Mouse (Mus musculus) hindbrain, embryonic 16.5 days (tissue): ENCODE data around the gene Gm13283. TPM values are rescaled to one million over a fixed set of nuclear protein-coding genes. Genes with fewer than 3 reads are reported as not detected.
A peak's percentile ranks its signal among the peaks of the same experiment; 100 is the strongest.
"Not testable (repeated sequence)": the region's sequence is repeated elsewhere in the genome, so short reads cannot be mapped to it uniquely, and the experiment has no call there.

ENCODE experiments used
- ATAC-seq: fragments of 200-750 bp; cut with Nextera tagmentation; 2 replicates; pipeline ENCODE4 v1.8.0; 2017; ENCODE audit warnings: moderate TSS enrichment, moderate library complexity
- H3K27ac ChIP-seq: fragments of 300-500 bp; sonication (generic); 2 replicates; pipeline ENCODE4 v1.5.1; 2014; ENCODE audit warnings: low read depth, mild to moderate bottlenecking, control low read depth, low read length, moderate library complexity
- H3K27me3 ChIP-seq: fragments of 300-500 bp; sonication (generic); replicated peaks from 2 replicates; pipeline ENCODE4 v1.6.1; 2014; ENCODE audit warnings: low read length; ENCODE audit not compliant: control insufficient read depth, insufficient read depth
- H3K36me3 ChIP-seq: fragments of 300-500 bp; sonication (generic); 2 replicates; pipeline ENCODE4 v1.6.1; 2014; ENCODE audit warnings: mild to moderate bottlenecking, low read length, moderate library complexity, mixed read lengths; ENCODE audit not compliant: control insufficient read depth, insufficient read depth
- H3K4me1 ChIP-seq: fragments of 300-500 bp; sonication (generic); 2 replicates; pipeline ENCODE4 v1.6.1; 2014; ENCODE audit warnings: low read depth, low read length; ENCODE audit not compliant: control insufficient read depth, insufficient read depth
- H3K4me2 ChIP-seq: fragments of 300-500 bp; sonication (generic); 2 replicates; pipeline ENCODE4 v1.6.1; 2014; ENCODE audit warnings: mild to moderate bottlenecking, low read length, control low read depth, moderate library complexity
- H3K4me3 ChIP-seq: fragments of 300-500 bp; sonication (generic); 2 replicates; pipeline ENCODE4 v1.5.1; 2014; ENCODE audit warnings: mild to moderate bottlenecking, low read length, control low read depth, moderate library complexity
- H3K9ac ChIP-seq: fragments of 300-500 bp; sonication (generic); 2 replicates; pipeline ENCODE4 v1.6.1; 2014; ENCODE audit warnings: low read depth, mild to moderate bottlenecking, control low read depth, low read length, moderate library complexity
- H3K9me3 ChIP-seq: fragments of 300-500 bp; sonication (generic); 2 replicates; pipeline ENCODE4 v1.6.1; 2014; ENCODE audit warnings: mild to moderate bottlenecking, low read length, moderate library complexity; ENCODE audit not compliant: control insufficient read depth
- WGBS: fragments of 180-500 bp; shearing (Covaris S2); extraction: QIAGEN DNeasy Blood & Tissue Kit; methylation state at CpG from one replicate; pipeline ENCODE4 v1.1.7; 2014; 5-methylcytosine and 5-hydroxymethylcytosine counted together
- polyA plus RNA-seq: library from polyadenylated mRNA; unstranded; fragments of >200 nt; fragmentation: Nextera tagmentation; extraction: Ambion mirVana; gene quantifications from 2 replicates; pipeline ENCODE4 v1.2.1, GENCODE M21; 2015

The Gm13283 gene
- polyA plus RNA-seq, 1 experiment from 2014 or later = not detected

DNA sequence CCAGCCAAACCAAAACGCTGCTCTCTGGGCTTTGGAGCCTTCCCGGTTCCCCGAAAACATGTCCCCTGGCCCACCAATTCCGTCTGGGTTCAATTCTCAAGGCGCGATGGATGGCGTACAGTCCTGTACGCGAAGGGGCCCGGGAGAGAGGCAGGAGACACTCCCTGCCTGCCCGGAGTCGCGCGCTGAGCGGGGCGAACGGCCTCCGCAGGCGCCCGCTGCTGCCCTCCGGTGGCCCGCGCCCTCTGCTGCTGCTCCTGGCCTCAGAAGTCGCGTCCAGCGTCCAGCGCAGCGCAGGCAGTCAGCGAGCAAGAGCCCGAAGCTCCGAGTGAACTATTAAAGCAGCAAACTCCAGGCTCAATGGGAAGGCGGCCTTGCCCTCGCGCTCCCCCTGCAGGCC, 45.8 kb downstream of the Gm13283 start:
- H3K27ac ChIP-seq, H3K4me1 ChIP-seq, ATAC-seq, H3K36me3 ChIP-seq, H3K9ac ChIP-seq, H3K9me3 ChIP-seq, H3K4me3 ChIP-seq, H3K27me3 ChIP-seq: not testable (repeated sequence)
- peak overlapping the region; percentile 43 for H3K4me2 ChIP-seq
- WGBS = no CpG with 5 or more reads among the region's 34 CpGs

Other genes starting within 250 kb of the Gm13283 start
- gene Ifnb1, start 237.3 kb upstream of the Gm13283 start, polyA plus RNA-seq = not detected in 2 replicates
- not detected in 2 replicates for gene Ifna15, start 201.9 kb upstream of the Gm13283 start, polyA plus RNA-seq
- gene Ifna14, start 188.3 kb upstream of the Gm13283 start, polyA plus RNA-seq = not detected in 2 replicates
- gene Ifna9, start 167.7 kb upstream of the Gm13283 start, polyA plus RNA-seq = not detected in 2 replicates
- not detected in 2 replicates for gene Ifna12, start 156.7 kb upstream of the Gm13283 start, polyA plus RNA-seq
- gene C87499, start 125.7 kb upstream of the Gm13283 start, polyA plus RNA-seq = not detected in 2 replicates
- gene Ifna13, start 115.7 kb upstream of the Gm13283 start, polyA plus RNA-seq = not detected in 2 replicates
- not detected in 2 replicates for gene Ifna16, start 83.2 kb upstream of the Gm13283 start, polyA plus RNA-seq
- gene Ifna2, start 76.2 kb upstream of the Gm13283 start, polyA plus RNA-seq = not detected in 2 replicates
- gene Ifnab, start 68.8 kb upstream of the Gm13283 start, polyA plus RNA-seq = not detected in 2 replicates
- gene Gm26566, start 38.3 kb upstream of the Gm13283 start, polyA plus RNA-seq = 1.3 and 1.5 TPM in 2 replicates
- 90.3 and 104 TPM in 2 replicates for gene Klhl9, start 37.7 kb upstream of the Gm13283 start, polyA plus RNA-seq
- not detected in 2 replicates for gene Gm13271, start 5.3 kb upstream of the Gm13283 start, polyA plus RNA-seq
- gene Gm13290, start 13.7 kb downstream of the Gm13283 start, polyA plus RNA-seq = not detected in 2 replicates
- not detected in 2 replicates for gene Gm13289, start 16.8 kb downstream of the Gm13283 start, polyA plus RNA-seq
- gene Gm13272, start 19.7 kb downstream of the Gm13283 start, polyA plus RNA-seq = not detected in 2 replicates
- not detected in 2 replicates for gene Ifnz, start 22.0 kb downstream of the Gm13283 start, polyA plus RNA-seq
- gene Gm13276, start 25.6 kb downstream of the Gm13283 start, polyA plus RNA-seq = not detected in 2 replicates
- gene Gm13277, start 28.5 kb downstream of the Gm13283 start, polyA plus RNA-seq = not detected in 2 replicates
- gene Gm13278, start 31.4 kb downstream of the Gm13283 start, polyA plus RNA-seq = not detected in 2 replicates
- gene Gm13275, start 34.4 kb downstream of the Gm13283 start, polyA plus RNA-seq = not detected in 2 replicates
- gene Gm13279, start 37.3 kb downstream of the Gm13283 start, polyA plus RNA-seq = not detected in 2 replicates
- gene Gm13285, start 39.5 kb downstream of the Gm13283 start, polyA plus RNA-seq = 0.21 TPM in 1 of 2 replicates, not detected in the other
- gene Gm13287, start 43.1 kb downstream of the Gm13283 start, polyA plus RNA-seq = not detected in 2 replicates
- not detected in 2 replicates for gene Gm13288, start 45.4 kb downstream of the Gm13283 start, polyA plus RNA-seq
- not detected in 2 replicates for gene Ifna7, start 56.1 kb downstream of the Gm13283 start, polyA plus RNA-seq
- not detected in 2 replicates for gene Ifna11, start 59.8 kb downstream of the Gm13283 start, polyA plus RNA-seq
- not detected in 2 replicates for gene Ifna6, start 67.3 kb downstream of the Gm13283 start, polyA plus RNA-seq
- not detected in 2 replicates for gene Ifna5, start 75.4 kb downstream of the Gm13283 start, polyA plus RNA-seq
- gene Ifna4, start 81.7 kb downstream of the Gm13283 start, polyA plus RNA-seq = not detected in 2 replicates
- gene Ifna1, start 90.0 kb downstream of the Gm13283 start, polyA plus RNA-seq = not detected in 2 replicates
- not detected in 2 replicates for gene Ifne, start 120.1 kb downstream of the Gm13283 start, polyA plus RNA-seq